Mouse (Mus musculus): ENCODE measurements around the gene Sapcd1. TPM values are rescaled to one million over a fixed set of nuclear protein-coding genes. Genes with fewer than 3 reads are reported as not detected.

The Sapcd1 gene
- total and polyA plus RNA-seq, 3 experiments: 94.1 to 142 (median 105) TPM

DNA sequence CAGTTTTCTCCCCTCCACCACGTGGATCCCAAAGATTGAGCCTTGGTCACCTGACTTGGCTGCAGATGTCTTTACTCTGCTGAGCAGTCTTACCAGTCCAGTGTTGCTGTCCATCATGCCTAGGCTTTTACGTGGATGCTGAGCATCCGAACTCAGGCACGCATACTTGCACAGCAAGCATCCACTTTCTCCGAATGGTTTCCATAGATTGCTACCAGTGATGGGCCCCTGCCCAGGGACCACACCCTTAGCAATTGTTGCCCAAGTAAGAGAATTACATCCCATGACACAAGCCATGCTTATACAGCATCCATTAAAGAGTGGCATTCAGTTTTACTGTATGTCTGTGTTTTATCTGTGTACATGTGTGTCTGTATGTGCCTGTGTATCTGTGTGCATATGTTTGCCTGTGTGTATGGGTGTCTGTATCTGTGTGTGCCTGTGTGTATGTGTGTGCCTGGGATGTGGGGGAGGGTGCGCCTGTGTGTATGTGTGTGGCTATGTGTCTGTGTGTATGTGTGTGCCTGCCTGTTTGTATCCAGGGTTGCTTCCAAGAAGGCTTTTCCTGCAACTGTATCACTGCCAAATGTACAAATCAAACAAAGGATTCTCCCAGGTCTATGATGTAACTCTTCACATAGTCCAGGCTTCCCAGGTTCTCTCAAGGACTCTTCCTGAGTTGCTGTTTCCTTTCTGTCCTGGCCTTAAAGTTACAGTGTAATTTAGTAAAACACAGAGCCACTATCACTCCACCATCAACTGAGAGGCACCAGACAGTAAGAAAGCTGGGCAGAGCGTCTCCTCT lies 28.1 kb upstream of the Sapcd1 start:
- no peaks in the 10 kb centered on the region for H3K27me3 ChIP-seq (replicated peaks)
- no peak for DNase-seq (ENCODE audit: extremely low read depth)
- H3K79me2 ChIP-seq (replicated peaks; ENCODE audit: control insufficient read depth, extremely low read depth, insufficient read depth, poor library complexity, severe bottlenecking): peaks cover 20% of the 10 kb centered on the region
- in situ Hi-C loops (cut with MboI; ENCODE audit: low pct_ligation_motif_present, low pct_unique_long_range_greater_than_20kb, low sequenced_read_pairs): no loop called here
- H3K36me3 ChIP-seq (replicated peaks in 1 of 2; ENCODE audit: control insufficient read depth in 1 of 2, insufficient read depth in 1 of 2, low read length in 1 of 2): peaks cover 69 to 83% of the 10 kb centered on the region in 2 experiments
- no peak overlapping the region for H3K9ac ChIP-seq (ENCODE audit: insufficient read depth, low read depth)
- H3K9me3 ChIP-seq (replicated peaks; ENCODE audit: low read length): peaks cover 7% of the 10 kb centered on the region
- no peak overlapping the region for H3K4me3 ChIP-seq (replicated peaks in 1 of 3; ENCODE audit: low read depth in 2 of 3, low read length in 2 of 3, poor library complexity in 1 of 3)
- peaks cover 9 to 20% of the 10 kb centered on the region in 2 experiments for H3K4me1 ChIP-seq (ENCODE audit: control insufficient read depth in 1 of 2, insufficient read depth in 2 of 2)
- dilution Hi-C loops (cut with MboI; ENCODE audit: extremely low pct_ligation_motif_present, extremely low pct_unique_long_range_greater_than_20kb, low sequenced_read_pairs): no loop called here
- TF ChIP-seq POLR2AphosphoS2 (IDR thresholded peaks at IDR 0.05; ENCODE audit: low read depth, low read length) (no peak), MAZ (IDR thresholded peaks at IDR 0.05; ENCODE audit: low read depth, low read length) (no peak), MYC (IDR thresholded peaks at IDR 0.05; ENCODE audit: low read depth, low read length) (no peak), ETS1 (conservative IDR thresholded peaks at IDR 0.05; ENCODE audit: low read depth, low read length) (no peak), MAFK (IDR thresholded peaks at IDR 0.05; ENCODE audit: insufficient replicate concordance, low read length) (no peak), E2F4 (IDR thresholded peaks at IDR 0.05; ENCODE audit: insufficient replicate concordance, low read depth, low read length) (no peak), CTCF (conservative IDR thresholded peaks at IDR 0.05 in 1 of 2, IDR thresholded peaks at IDR 0.05 in 1 of 2; ENCODE audit: low read depth in 2 of 2, low read length in 2 of 2) (no peak), RAD21 (IDR thresholded peaks at IDR 0.05; ENCODE audit: low read depth, low read length) (no peak), SMC3 (IDR thresholded peaks at IDR 0.05; ENCODE audit: low read depth, low read length) (no peak), ZC3H11A (IDR thresholded peaks at IDR 0.05; ENCODE audit: low read depth, low read length) (no peak), MXI1 (IDR thresholded peaks at IDR 0.05; ENCODE audit: low read depth, low read length) (no peak), NELFE (IDR thresholded peaks at IDR 0.05; ENCODE audit: low read depth, low read length) (no peak), CHD2 (IDR thresholded peaks at IDR 0.05; ENCODE audit: low read length) (no peak), TBP (conservative IDR thresholded peaks at IDR 0.05; ENCODE audit: low read depth, low read length) (no peak), MEF2A (IDR thresholded peaks at IDR 0.05; ENCODE audit: borderline replicate concordance, low read depth, low read length) (no peak), JUN (IDR thresholded peaks at IDR 0.05; ENCODE audit: insufficient read depth, low read depth, low read length) (no peak), PAX5 (IDR thresholded peaks at IDR 0.05; ENCODE audit: low read length) (no peak)
- H3K4me2 ChIP-seq (ENCODE audit: insufficient read depth, low read depth, poor library complexity, severe bottlenecking): no peak overlapping the region
- H3K27ac ChIP-seq (ENCODE audit: insufficient read depth, low read depth): no peak overlapping the region

DNA sequence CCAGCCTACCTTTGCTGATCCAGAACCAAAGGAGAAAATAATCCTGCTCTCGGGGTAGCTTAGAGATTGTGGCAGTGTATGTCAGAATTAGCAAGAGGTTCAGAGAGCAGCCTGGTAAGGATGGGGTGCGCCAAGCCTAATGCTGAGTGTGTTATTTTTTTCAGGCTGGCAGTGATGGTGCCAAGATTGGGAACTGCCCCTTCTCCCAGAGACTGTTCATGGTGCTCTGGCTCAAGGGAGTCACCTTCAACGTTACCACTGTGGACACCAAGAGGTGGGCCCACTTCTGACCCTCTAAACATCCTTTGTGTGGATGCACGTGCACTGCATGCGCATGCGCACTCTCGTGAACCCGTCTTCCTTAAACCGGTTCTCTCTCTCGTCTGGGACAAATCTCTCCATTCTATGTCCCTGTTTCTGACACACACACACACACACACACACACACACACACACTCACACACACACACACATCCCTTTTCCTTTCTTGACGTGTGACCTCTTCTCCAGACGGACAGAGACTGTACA lies 24.5 kb upstream of the Sapcd1 start:
- dilution Hi-C loops (cut with MboI; ENCODE audit: extremely low pct_ligation_motif_present, extremely low pct_unique_long_range_greater_than_20kb, low sequenced_read_pairs): no loop called here
- in situ Hi-C loops (cut with MboI; ENCODE audit: low pct_ligation_motif_present, low pct_unique_long_range_greater_than_20kb, low sequenced_read_pairs): no loop called here
- peaks cover 41 to 47% of the 10 kb centered on the region in 2 experiments for H3K36me3 ChIP-seq (replicated peaks in 1 of 2; ENCODE audit: control insufficient read depth in 1 of 2, insufficient read depth in 1 of 2, low read length in 1 of 2)
- peaks cover 27% of the 10 kb centered on the region for H3K79me2 ChIP-seq (replicated peaks; ENCODE audit: control insufficient read depth, extremely low read depth, insufficient read depth, poor library complexity, severe bottlenecking)
- H3K4me2 ChIP-seq (ENCODE audit: insufficient read depth, low read depth, poor library complexity, severe bottlenecking): peak overlapping the region; percentile 58
- H3K4me1 ChIP-seq (ENCODE audit: control insufficient read depth in 1 of 2, insufficient read depth in 2 of 2): peaks cover 9 to 26% of the 10 kb centered on the region in 2 experiments
- H3K4me3 ChIP-seq (replicated peaks in 1 of 3; ENCODE audit: low read depth in 2 of 3, low read length in 2 of 3, poor library complexity in 1 of 3): peak overlapping the region; percentile 79 to 94 (median 86)
- no peaks in the 10 kb centered on the region for H3K27me3 ChIP-seq (replicated peaks)
- DNase-seq (ENCODE audit: extremely low read depth): no peak
- peak overlapping the region; percentile 55 for H3K9ac ChIP-seq (ENCODE audit: insufficient read depth, low read depth)
- peaks cover 7% of the 10 kb centered on the region for H3K9me3 ChIP-seq (replicated peaks; ENCODE audit: low read length)
- TF ChIP-seq NELFE (IDR thresholded peaks at IDR 0.05; ENCODE audit: low read depth, low read length) (no peak), ELF1 (IDR thresholded peaks at IDR 0.05; ENCODE audit: low read depth, low read length) (no peak), RAD21 (IDR thresholded peaks at IDR 0.05; ENCODE audit: low read depth, low read length) (no peak), TBP (conservative IDR thresholded peaks at IDR 0.05; ENCODE audit: low read depth, low read length) (no peak), BHLHE40 (IDR thresholded peaks at IDR 0.05; ENCODE audit: low read depth, low read length) (peak; percentile 31; the same call in 1 of the 2 replicates), POLR2A (IDR thresholded peaks at IDR 0.05; ENCODE audit: low read depth, low read length) (no peak), NRF1 (IDR thresholded peaks at IDR 0.05; ENCODE audit: low read depth, low read length) (no peak), CTCF (conservative IDR thresholded peaks at IDR 0.05 in 1 of 2, IDR thresholded peaks at IDR 0.05 in 1 of 2; ENCODE audit: low read depth in 2 of 2, low read length in 2 of 2) (no peak), PAX5 (IDR thresholded peaks at IDR 0.05; ENCODE audit: low read length) (no peak)
- peak overlapping the region; percentile 96 for H3K27ac ChIP-seq (ENCODE audit: insufficient read depth, low read depth)
